Mouse (Mus musculus) spleen, postnatal 4 days (tissue): ENCODE measurements at regions not wholly inside any gene's neighbourhood (a gene's known extent, or its start where the extent isn't known, plus 50 kb on each side); places are given as distances from the start of the nearest gene placed in this dataset.

ENCODE experiments used
- DNase-seq, 2 experiments: peaks; one replicate each; pipeline ENCODE4 v3.0.0; 2022; ENCODE audit warnings: low spot score in 2 of 2

DNA sequence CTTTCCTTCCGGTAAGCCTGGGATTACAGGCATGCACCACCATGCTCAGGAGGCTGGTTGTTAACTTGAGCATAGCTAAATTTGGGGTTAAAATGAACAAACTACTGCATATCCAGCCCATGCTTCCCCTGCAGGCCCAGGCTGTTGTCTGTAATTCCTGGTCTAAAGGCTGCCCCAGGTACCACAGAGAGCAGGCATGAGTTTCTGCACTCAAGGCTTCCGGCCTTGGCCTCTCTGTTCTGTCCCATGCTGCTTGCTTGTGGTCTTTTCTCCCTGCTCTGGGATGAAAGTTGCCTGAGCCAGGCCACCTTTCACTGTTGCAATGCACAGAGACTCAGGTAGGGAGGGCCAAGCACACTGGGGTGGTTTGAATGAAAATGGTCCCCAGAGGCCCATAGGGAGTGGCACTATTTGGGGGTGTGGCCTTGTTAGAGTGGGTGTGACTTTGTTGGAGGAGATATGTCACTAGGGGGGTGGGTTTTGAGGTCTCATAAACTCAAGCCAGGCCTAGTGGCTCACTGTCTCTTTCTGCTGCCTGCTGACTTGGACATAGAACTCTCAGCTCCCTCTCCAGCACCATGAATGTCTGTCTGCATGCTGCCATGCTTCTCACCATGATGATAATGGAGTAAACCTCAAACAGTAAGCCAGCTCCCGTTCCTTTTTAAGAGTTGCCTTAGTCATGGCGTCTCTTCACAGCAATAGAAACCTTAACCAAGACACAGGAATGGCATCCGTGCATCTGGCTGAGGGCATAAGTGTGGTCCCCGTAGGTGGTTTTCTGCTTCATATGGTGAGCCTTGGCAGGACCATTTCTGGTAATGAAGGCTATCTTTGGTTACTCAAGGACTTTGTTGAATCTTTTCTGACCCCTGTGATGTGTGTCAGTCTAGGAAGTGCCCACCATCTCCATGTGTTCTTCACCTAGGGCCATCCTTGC lies 86.7 kb upstream of the Zfp366 start:
- DNase-seq: no peak

- DNase-seq: no peak
Observed at GRCm38 (mm10) chr13:99096837-99097236, 87.8 kb upstream of the Zfp366 start.

GRCm38 (mm10) chr13:99095006-99095405 lies 89.6 kb upstream of the Zfp366 start:
- DNase-seq: no peak

- no peak for DNase-seq
Observed at GRCm38 (mm10) chr13:99094221-99094620, 90.4 kb upstream of the Zfp366 start.

GRCm38 (mm10) chr13:99093269-99093668 lies 91.4 kb upstream of the Zfp366 start:
- peak; percentile 70 to 86 for DNase-seq

DNA sequence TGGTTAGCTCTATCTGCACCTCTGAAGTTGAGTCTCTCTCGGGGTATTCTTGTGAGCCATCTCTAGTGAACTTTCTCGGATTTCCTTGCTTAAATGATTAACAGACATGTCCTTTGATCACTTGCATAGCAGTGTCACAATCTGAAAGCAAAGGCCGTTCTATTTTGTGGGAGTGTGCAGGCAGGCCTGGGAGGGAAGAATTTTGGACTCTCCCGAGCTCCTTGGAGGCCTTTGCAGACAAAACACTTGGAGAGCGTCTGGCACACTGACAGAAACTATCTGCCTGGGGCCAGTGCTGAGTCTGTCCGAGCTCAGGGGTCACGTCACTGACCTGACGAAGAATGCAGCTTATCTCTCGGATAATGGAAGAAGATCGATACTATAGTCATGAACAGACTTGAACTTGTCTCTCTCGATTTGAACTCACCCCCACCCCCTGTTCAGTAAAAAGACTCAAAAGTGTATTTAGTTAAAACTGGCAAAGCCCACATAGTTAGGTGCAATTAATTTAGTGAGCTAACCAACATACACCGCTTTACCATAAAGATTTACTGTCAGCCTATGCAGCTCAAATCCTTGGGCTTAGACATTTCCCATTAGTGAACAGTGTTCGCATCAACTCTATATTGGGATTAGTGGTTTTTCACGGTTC lies 92.2 kb upstream of the Zfp366 start:
- DNase-seq: no peak

DNA sequence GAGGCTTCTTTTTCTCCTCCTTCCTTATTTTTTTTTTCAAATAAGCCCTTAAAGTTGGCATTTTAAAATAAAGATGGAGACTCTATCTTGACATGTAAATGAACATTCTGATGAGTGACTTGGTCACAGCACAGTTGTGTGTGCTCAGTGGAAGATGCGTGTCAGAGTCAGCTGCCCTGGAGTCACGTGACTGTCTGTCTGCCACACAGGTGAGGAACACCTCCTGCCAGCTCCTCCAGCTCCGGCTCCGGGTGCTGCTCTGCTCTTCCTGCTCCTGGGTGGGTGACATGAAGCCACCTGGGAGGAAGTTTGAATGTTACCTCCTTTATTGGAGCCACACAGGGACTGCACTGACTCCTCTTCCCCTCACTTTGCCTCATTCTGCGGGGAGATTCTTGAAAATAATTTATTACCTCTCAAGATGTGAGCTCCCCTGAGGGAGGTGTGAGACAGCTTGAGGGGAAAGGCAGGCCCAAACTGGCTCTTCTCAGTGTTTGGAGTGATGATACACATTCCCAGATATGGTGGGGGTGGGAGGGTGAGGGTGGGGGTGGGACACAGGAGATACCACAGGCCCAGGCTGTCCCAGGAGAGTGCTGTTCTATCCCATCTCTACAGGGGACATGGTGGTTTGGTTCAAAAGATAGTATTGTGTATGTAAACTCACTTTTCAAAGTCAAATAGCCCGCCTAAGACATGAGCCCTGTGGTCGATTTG lies 92.9 kb upstream of the Zfp366 start:
- no peak for DNase-seq

DNA sequence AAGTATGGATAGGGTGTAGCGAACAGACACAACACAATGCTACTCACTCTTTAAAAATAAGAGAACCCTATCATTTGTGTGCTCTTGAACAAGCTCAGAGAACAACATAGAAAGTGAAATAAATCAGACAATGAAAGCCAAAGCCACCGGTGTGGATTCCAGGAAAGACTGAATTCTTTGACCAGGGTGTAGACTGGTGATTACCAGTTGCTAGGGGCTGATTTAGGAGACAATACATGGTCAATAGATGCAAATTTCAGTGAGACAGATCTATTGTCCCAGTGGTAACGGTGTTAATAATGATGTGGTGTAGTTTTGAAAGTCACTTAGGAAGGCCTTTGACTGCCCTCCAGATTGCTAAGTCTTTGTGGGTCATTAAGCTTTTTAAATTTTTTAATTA lies 94.3 kb upstream of the Zfp366 start:
- no peak for DNase-seq

- DNase-seq: no peak
Observed at GRCm38 (mm10) chr13:99088285-99088684, 96.3 kb upstream of the Zfp366 start.

GRCm38 (mm10) chr13:99079331-99079761 lies 95.0 kb upstream of the 1700024P04Rik start:
- peak in 1 of 2 experiments; percentile 32 for DNase-seq

- peak in 1 of 2 experiments; percentile 35 for DNase-seq
Observed at GRCm38 (mm10) chr13:99078643-99079042, 94.3 kb upstream of the 1700024P04Rik start.

DNA sequence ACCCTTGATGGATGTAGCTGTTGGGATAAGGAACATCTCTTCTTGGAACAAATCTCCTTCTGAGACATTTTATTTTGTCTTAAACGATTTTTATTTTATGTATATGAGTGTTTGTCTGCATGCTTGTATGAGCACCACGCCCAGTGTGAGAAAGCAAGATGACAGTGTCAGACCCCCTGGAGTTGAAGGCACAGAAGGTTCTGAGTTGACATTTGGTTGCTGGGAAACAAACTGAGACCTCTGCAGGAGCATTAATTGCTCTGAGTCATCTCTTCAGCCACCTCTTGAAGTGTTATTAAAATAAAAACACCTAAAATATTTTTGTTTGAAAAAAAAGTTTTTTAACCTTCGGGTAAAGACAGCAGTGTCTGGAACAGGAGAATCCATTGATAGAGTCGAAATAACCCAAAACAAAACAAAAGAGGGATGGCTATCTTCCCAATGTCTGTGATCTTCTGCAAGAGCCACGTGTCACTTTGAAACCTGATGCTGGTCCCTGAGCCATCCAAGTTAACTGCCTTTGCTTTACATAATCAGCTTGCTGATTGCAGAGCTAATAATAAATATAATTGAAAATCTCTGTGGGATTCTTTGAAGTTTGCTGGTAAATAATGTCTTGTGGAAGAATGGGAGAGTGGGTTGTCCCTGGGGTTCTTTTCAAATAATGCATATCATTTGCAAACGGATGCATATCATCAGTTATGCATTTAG lies 92.8 kb upstream of the 1700024P04Rik start:
- DNase-seq: no peak

DNA sequence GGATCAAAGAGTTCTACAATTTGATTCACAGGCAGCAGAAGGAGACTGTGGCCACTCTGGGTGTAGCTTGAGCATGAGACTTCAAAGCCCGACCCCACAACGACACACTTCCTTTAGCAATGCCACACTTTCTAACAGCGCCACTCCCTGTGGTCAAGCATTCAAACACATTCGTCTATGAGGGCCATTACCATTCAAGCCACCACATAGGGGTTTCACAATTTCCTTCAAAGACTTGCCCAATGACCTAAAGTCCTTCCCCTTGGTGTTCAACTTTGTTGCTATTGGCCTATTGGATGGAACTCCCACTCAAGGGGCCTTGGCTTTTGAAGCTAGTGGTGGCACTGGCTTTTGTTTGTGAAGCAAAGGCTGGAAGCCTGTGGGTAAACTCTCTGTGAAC lies 91.1 kb upstream of the 1700024P04Rik start:
- DNase-seq: no peak

DNA sequence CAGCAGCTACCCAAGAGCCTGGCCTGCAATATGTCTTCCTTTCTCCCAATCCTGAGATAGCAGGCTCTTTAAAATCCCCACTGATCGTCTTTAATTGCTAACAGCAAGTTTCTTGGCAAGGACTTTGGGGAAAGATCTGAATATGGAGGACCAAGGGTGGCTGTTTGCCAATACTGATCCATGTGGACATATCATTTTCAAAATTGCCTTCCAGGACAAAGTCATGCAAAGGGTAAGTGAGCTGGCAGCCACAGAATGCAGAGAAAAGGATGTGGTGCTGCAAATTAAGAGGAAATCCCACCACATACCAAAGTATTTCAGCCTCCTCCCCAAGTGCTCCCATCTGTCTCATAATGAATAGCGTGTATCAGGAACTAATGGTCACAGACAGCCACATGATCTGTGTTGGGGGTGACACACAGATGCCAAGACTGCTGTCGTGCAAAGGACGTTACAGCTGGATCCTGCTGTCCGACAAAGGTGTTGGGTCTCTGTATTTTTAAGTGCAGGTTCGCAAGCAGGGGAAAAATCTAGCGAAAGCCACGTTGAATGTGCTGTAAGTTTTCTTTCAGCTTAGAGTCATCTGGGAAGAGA lies 87.6 kb upstream of the 1700024P04Rik start:
- no peak for DNase-seq

DNA sequence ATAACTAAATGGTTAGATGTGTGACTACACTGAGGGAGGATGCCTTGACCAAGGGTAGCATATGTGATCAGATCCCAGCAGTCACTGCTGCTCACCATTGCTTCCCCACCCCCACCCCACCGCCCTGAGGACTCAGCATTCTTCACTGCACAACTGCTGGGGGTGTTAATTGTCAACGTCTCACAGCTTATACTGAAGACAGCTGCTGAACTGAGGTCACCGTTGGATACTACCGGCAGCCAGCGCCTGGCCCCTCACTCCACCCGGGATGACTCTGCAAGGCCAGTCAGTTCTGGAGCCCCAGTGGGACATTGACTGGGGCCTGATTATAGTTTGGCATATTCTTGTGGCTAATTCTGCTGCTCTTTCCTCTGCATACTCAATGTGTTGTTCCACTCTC lies 87.0 kb upstream of the 1700024P04Rik start:
- no peak for DNase-seq

DNA sequence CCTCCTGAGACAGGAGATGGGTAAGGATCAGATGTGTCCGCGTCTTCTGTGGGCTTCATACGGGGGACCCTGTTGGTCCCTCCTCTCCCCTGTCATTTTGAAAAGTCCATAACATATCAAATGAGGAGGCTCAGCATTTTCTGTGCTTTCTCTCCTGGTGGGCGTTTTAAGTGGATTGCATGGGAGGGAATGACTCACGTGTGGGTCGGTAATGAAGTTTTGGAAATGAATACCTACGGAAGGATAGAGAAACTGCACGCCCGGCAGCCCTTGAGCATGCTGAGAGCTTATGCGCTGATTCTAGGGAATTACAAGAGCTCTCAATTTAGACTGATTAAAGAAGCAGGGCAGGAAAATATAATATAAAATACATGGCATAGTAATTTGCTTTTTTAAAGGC lies 85.4 kb upstream of the 1700024P04Rik start:
- DNase-seq: no peak

DNA sequence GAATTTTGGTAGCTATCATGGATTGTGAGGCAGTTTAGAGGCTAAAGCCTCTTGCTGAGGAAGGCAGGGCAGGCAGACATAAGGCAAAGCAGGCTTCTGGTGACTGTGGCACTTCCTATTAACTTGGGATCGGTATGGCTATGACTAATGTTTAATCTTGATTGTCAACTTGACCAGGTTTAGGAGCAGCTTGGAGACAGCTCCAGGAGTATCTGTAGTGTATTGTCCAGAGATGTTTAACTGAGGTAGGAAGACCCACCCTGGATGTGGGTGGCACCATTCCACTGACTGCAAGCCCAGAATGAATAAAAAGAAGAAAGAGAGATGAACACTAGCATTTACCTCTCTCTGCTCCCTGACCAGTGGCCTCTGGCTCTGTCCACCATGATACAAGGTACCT lies 83.1 kb upstream of the 1700024P04Rik start:
- peak in 1 of 2 experiments; percentile 29 for DNase-seq

DNA sequence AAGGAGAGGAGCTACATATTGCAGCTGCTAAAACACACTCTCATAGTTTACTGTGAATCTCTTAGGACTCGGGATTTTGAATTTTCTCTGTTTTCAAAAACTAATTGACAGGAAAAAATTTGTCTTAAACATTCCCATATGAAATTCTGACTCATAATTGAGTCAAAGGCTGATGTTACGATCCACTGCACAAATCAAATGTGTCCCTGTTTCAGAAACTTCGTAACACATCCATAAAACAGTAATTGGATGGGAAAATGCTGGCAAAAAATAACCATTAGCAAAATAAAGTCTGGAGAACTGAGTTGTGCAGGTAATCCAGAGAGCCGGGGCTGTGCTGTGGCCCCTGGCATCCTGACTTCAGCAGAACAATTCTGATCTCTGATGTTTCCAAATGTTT lies 79.1 kb upstream of the 1700024P04Rik start:
- DNase-seq: peak in 1 of 2 experiments; percentile 5

DNA sequence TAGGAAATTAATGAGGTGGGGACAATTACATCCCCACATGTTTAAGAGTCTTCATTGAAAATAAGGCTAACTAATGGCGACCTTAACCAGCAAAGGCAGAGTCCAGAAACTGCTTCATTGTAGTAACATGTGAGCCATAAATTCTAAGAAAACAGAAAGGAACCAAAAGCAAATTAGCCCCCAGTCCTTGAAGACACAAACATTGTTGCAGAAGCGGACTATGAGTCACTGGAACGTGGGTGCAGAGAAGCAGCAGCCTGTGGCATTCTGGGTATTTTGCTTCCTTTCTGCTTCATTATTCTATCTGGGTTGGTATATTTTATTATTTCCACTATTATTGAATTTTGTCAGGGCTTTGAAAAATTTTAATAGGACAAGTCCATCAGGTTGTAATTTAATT lies 78.6 kb upstream of the 1700024P04Rik start:
- DNase-seq: no peak

DNA sequence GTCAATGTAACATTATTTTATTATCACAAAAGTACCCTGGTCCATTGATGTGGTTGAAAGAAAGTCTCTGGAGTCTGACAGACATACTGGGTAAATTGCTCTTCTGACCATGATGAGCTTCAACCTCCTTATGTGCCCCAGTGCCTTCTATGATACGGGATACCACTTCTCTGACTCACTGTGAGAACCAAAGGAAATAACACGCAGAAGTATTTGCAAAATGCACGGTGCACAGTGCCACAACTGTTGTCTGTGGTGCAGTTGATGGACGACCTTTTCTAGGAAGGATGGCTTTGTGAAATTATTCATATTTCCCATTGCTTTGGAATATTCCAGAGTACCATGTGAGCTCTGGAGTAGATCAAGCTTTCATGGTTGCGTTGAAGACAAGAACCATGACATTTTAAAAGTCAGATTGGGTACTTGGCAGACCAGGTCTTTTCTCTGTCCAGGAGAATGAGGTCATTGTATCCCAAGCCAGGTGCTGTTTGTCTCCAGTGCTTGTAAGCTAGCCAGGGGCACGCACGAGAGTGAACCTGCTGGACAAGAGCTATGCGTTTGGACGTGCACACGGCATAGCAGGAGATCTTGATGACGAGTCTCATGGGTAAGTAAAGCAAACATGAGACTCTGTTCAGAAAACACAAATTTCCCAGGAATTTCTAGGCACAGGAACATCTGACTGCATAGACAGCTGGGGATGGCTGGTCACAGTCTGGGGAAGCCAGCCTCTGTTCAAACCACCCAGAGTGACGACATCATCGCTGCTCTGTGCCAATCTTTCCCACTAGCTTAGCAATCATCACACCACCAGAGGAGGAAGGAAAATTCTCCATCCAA lies 74.0 kb upstream of the 1700024P04Rik start:
- DNase-seq: no peak
